Mouse (Mus musculus): ENCODE results near the gene Srbd1. TPM values are rescaled to one million over a fixed set of nuclear protein-coding genes. Genes with fewer than 3 reads are reported as not detected.
A peak's percentile ranks its signal among the peaks of the same experiment; 100 is the strongest.

Gene Srbd1
- polyA plus RNA-seq, 1 experiment from 2014 or later: 22.8 TPM

- H3K9me3 ChIP-seq: 0 out of 2 replicates have a peak, but pooled peaks cover 4% of the 10 kb centered on the region
- 0 out of 2 replicates have a peak, but pooled peaks cover 6% of the 10 kb centered on the region for H3K4me1 ChIP-seq
- H3K27ac ChIP-seq: 0 out of 2 replicates have a peak overlapping the region, but pooled peaks have one; percentile 4
- no peaks in the 10 kb centered on the region for H3K27me3 ChIP-seq
- WGBS: 61% methylated on average over 8 of the region's 8 CpGs
- 0 out of 2 replicates have a peak, but pooled peaks cover 7% of the 10 kb centered on the region for H3K36me3 ChIP-seq
- H3K9ac ChIP-seq: no peak overlapping the region
- no peak overlapping the region for H3K4me2 ChIP-seq
- ATAC-seq (ENCODE audit: insufficient number of reproducible peaks, insufficient read depth, low FRiP score, low TSS enrichment, low read depth): no peak
- no peak overlapping the region for H3K4me3 ChIP-seq
These were observed 166.1 kb downstream of the Srbd1 start for GRCm38 (mm10) chr17:85978876-85979275.

GRCm38 (mm10) chr17:85975077-85975476 is 169.9 kb downstream of the Srbd1 start:
- no peak overlapping the region for H3K9ac ChIP-seq
- H3K9me3 ChIP-seq: no peaks in the 10 kb centered on the region
- no peaks in the 10 kb centered on the region for H3K36me3 ChIP-seq
- no peak for ATAC-seq (ENCODE audit: insufficient number of reproducible peaks, insufficient read depth, low FRiP score, low TSS enrichment, low read depth)
- WGBS: 67% methylated on average over 5 of the region's 5 CpGs
- H3K27me3 ChIP-seq: no peaks in the 10 kb centered on the region
- no peak overlapping the region for H3K27ac ChIP-seq
- H3K4me2 ChIP-seq: no peak overlapping the region
- H3K4me3 ChIP-seq: no peak overlapping the region
- H3K4me1 ChIP-seq: peaks cover 17% of the 10 kb centered on the region

- Histone ChIP-seq H3K36me3 (no peaks in the 10 kb centered on the region), H3K27me3 (no peaks in the 10 kb centered on the region), H3K4me2 (no peak overlapping the region), H3K4me3 (no peak overlapping the region), H3K4me1 (peaks cover 20% of the 10 kb centered on the region), H3K9ac (no peak overlapping the region), H3K9me3 (no peaks in the 10 kb centered on the region), H3K27ac (no peak overlapping the region)
- no peak for ATAC-seq (ENCODE audit: insufficient number of reproducible peaks, insufficient read depth, low FRiP score, low TSS enrichment, low read depth)
- WGBS: 90% methylated on average over 8 of the region's 8 CpGs
These were observed 170.4 kb downstream of the Srbd1 start for GRCm38 (mm10) chr17:85974591-85974990.

- Histone ChIP-seq H3K4me3 (no peak overlapping the region), H3K27me3 (no peaks in the 10 kb centered on the region), H3K9me3 (no peaks in the 10 kb centered on the region), H3K27ac (no peak overlapping the region), H3K36me3 (no peaks in the 10 kb centered on the region), H3K4me2 (no peak overlapping the region), H3K9ac (no peak overlapping the region), H3K4me1 (peaks cover 20% of the 10 kb centered on the region)
- WGBS: 38% methylated on average over 4 of the region's 4 CpGs
- ATAC-seq (ENCODE audit: insufficient number of reproducible peaks, insufficient read depth, low FRiP score, low TSS enrichment, low read depth): no peak
These were observed 173.9 kb downstream of the Srbd1 start for GRCm38 (mm10) chr17:85971120-85971519.

- H3K4me3 ChIP-seq: no peak overlapping the region
- no peak for ATAC-seq (ENCODE audit: insufficient number of reproducible peaks, insufficient read depth, low FRiP score, low TSS enrichment, low read depth)
- H3K4me1 ChIP-seq: peaks cover 12% of the 10 kb centered on the region
- no peak overlapping the region for H3K9ac ChIP-seq
- no peaks in the 10 kb centered on the region for H3K27me3 ChIP-seq
- H3K4me2 ChIP-seq: no peak overlapping the region
- no peaks in the 10 kb centered on the region for H3K9me3 ChIP-seq
- 60% methylated on average over 6 of the region's 6 CpGs for WGBS
- no peaks in the 10 kb centered on the region for H3K36me3 ChIP-seq
- no peak overlapping the region for H3K27ac ChIP-seq
These were observed 183.3 kb downstream of the Srbd1 start for GRCm38 (mm10) chr17:85961653-85962052.

GRCm38 (mm10) chr17:85951771-85952170 is 193.2 kb downstream of the Srbd1 start:
- Histone ChIP-seq H3K4me2 (no peak overlapping the region), H3K9me3 (no peaks in the 10 kb centered on the region; the same call in 1 of the 2 replicates), H3K9ac (no peak overlapping the region), H3K27ac (no peak overlapping the region), H3K27me3 (peaks cover 6% of the 10 kb centered on the region), H3K4me1 (peaks cover 34% of the 10 kb centered on the region), H3K36me3 (no peaks in the 10 kb centered on the region), H3K4me3 (no peak overlapping the region)
- no peak for ATAC-seq (ENCODE audit: insufficient number of reproducible peaks, insufficient read depth, low FRiP score, low TSS enrichment, low read depth)
- WGBS: 72% methylated on average over 2 of the region's 2 CpGs

- 47% methylated on average over 14 of the region's 14 CpGs for WGBS
- no peak for ATAC-seq (ENCODE audit: insufficient number of reproducible peaks, insufficient read depth, low FRiP score, low TSS enrichment, low read depth)
- H3K27me3 ChIP-seq: peaks cover 11% of the 10 kb centered on the region
- H3K4me3 ChIP-seq: no peak overlapping the region
- H3K27ac ChIP-seq: 0 out of 2 replicates have a peak overlapping the region, but pooled peaks have one; percentile 18
- no peak overlapping the region for H3K4me2 ChIP-seq
- no peak overlapping the region for H3K9ac ChIP-seq
- no peaks in the 10 kb centered on the region; the same call in 1 of the 2 replicates for H3K9me3 ChIP-seq
- H3K36me3 ChIP-seq: no peaks in the 10 kb centered on the region
- peaks cover 26% of the 10 kb centered on the region for H3K4me1 ChIP-seq
These were observed 195.0 kb downstream of the Srbd1 start for GRCm38 (mm10) chr17:85949919-85950505.

- Histone ChIP-seq H3K9ac (no peak overlapping the region), H3K4me1 (peaks cover 27% of the 10 kb centered on the region), H3K4me3 (no peak overlapping the region), H3K9me3 (no peaks in the 10 kb centered on the region; the same call in 1 of the 2 replicates), H3K27ac (peak overlapping the region; percentile 60; the same call in 1 of the 2 replicates), H3K27me3 (peaks cover 17% of the 10 kb centered on the region), H3K4me2 (no peak overlapping the region), H3K36me3 (no peaks in the 10 kb centered on the region)
- ATAC-seq (ENCODE audit: insufficient number of reproducible peaks, insufficient read depth, low FRiP score, low TSS enrichment, low read depth): no peak
- WGBS: 61% methylated on average over 11 of the region's 11 CpGs
These were observed 195.8 kb downstream of the Srbd1 start for GRCm38 (mm10) chr17:85948911-85949909.

- Histone ChIP-seq H3K4me3 (no peak overlapping the region), H3K27ac (no peak overlapping the region), H3K4me1 (peaks cover 42% of the 10 kb centered on the region), H3K4me2 (no peak overlapping the region), H3K9ac (no peak overlapping the region), H3K9me3 (no peaks in the 10 kb centered on the region), H3K27me3 (peaks cover 17% of the 10 kb centered on the region), H3K36me3 (no peaks in the 10 kb centered on the region)
- WGBS: 84% methylated on average over 4 of the region's 4 CpGs
- ATAC-seq (ENCODE audit: insufficient number of reproducible peaks, insufficient read depth, low FRiP score, low TSS enrichment, low read depth): no peak
These were observed 200.2 kb downstream of the Srbd1 start for GRCm38 (mm10) chr17:85944726-85945125.

- Histone ChIP-seq H3K27ac (no peak overlapping the region), H3K9me3 (no peaks in the 10 kb centered on the region), H3K4me3 (no peak overlapping the region), H3K4me1 (peaks cover 37% of the 10 kb centered on the region), H3K36me3 (no peaks in the 10 kb centered on the region), H3K4me2 (no peak overlapping the region), H3K27me3 (peaks cover 17% of the 10 kb centered on the region), H3K9ac (no peak overlapping the region)
- 57% methylated on average over 12 of the region's 12 CpGs for WGBS
- ATAC-seq (ENCODE audit: insufficient number of reproducible peaks, insufficient read depth, low FRiP score, low TSS enrichment, low read depth): no peak
These were observed 200.9 kb downstream of the Srbd1 start for GRCm38 (mm10) chr17:85943994-85944640.

- no peak for ATAC-seq (ENCODE audit: insufficient number of reproducible peaks, insufficient read depth, low FRiP score, low TSS enrichment, low read depth)
- Histone ChIP-seq H3K4me3 (no peak overlapping the region), H3K4me1 (peaks cover 31% of the 10 kb centered on the region), H3K27ac (no peak overlapping the region), H3K9me3 (no peaks in the 10 kb centered on the region), H3K9ac (no peak overlapping the region), H3K27me3 (peaks cover 15% of the 10 kb centered on the region), H3K4me2 (peak overlapping the region; percentile 20; the same call in 1 of the 2 replicates), H3K36me3 (no peaks in the 10 kb centered on the region)
- whole genome bisulfite sequencing: 19% methylated on average over 14 of the region's 14 CpGs
These were observed 201.4 kb downstream of the Srbd1 start for GRCm38 (mm10) chr17:85943551-85943981.

Measured in embryonic facial prominence, embryonic 13.5 days (tissue).